Mouse (Mus musculus) limb, embryonic 12.5 days (tissue): ENCODE measurements at regions not wholly inside any gene's neighbourhood (a gene's known extent, or its start where the extent isn't known, plus 50 kb on each side); places are given as distances from the start of the nearest gene placed in this dataset.

Experiments
- ATAC-seq: fragments of 200-750 bp; cut with Nextera tagmentation; 2 replicates; pipeline ENCODE4 v1.8.0; 2017; ENCODE audit warnings: low read depth, moderate TSS enrichment; ENCODE audit not compliant: insufficient number of reproducible peaks, insufficient read depth, low FRiP score, low TSS enrichment
- H3K27ac ChIP-seq: fragments of 300-500 bp; sonication (generic); 2 replicates; pipeline ENCODE4 v1.5.1; 2016; ENCODE audit warnings: mild to moderate bottlenecking, moderate library complexity
- H3K27me3 ChIP-seq: fragments of 300-500 bp; sonication (generic); 2 replicates; pipeline ENCODE4 v1.6.1; 2016; ENCODE audit warnings: mild to moderate bottlenecking, moderate library complexity
- H3K36me3 ChIP-seq: fragments of 300-500 bp; sonication (generic); 2 replicates; pipeline ENCODE4 v1.6.1; 2016; ENCODE audit warnings: mild to moderate bottlenecking, moderate library complexity
- H3K4me1 ChIP-seq: fragments of 300-500 bp; sonication (generic); replicated peaks from 2 replicates; pipeline ENCODE4 v1.6.1; 2016
- H3K4me2 ChIP-seq: fragments of 300-500 bp; sonication (generic); 2 replicates; pipeline ENCODE4 v1.6.1; 2016; ENCODE audit warnings: mild to moderate bottlenecking, moderate library complexity
- H3K4me3 ChIP-seq: fragments of 300-500 bp; sonication (generic); replicated peaks from 2 replicates; pipeline ENCODE4 v1.5.1; 2016; ENCODE audit warnings: mild to moderate bottlenecking
- H3K9ac ChIP-seq: fragments of 300-500 bp; sonication (generic); replicated peaks from 2 replicates; pipeline ENCODE4 v1.6.1; 2016; ENCODE audit warnings: mild to moderate bottlenecking, moderate library complexity
- H3K9me3 ChIP-seq: fragments of 300-500 bp; sonication (generic); 2 replicates; pipeline ENCODE4 v1.6.1; 2016; ENCODE audit warnings: mild to moderate bottlenecking, moderate library complexity
- WGBS: fragments of 180-500 bp; shearing (Covaris S2); methylation state at CpG from one replicate; pipeline ENCODE4 v1.1.7; 2016; 5-methylcytosine and 5-hydroxymethylcytosine counted together

GRCm38 (mm10) chr13:54302351-54303070, 68.6 kb upstream of the Cplx2 start:
- 1% methylated on average over 55 of the region's 58 CpGs for WGBS
- peak overlapping the region; percentile 98 for H3K27ac ChIP-seq
- peak overlapping the region; percentile 93 for H3K4me2 ChIP-seq
- no peaks in the 10 kb centered on the region for H3K36me3 ChIP-seq
- peak; percentile 46 for ATAC-seq
- H3K4me3 ChIP-seq = peak overlapping the region; percentile 59
- peaks cover 22% of the 10 kb centered on the region for H3K4me1 ChIP-seq
- H3K9me3 ChIP-seq = no peaks in the 10 kb centered on the region
- H3K9ac ChIP-seq = peak overlapping the region; percentile 87
- peaks cover 9% of the 10 kb centered on the region; the same call in 1 of the 2 replicates for H3K27me3 ChIP-seq

- Histone ChIP-seq H3K27ac (peak overlapping the region; percentile 98), H3K4me2 (peak overlapping the region; percentile 93), H3K4me1 (peaks cover 22% of the 10 kb centered on the region), H3K36me3 (no peaks in the 10 kb centered on the region), H3K9me3 (no peaks in the 10 kb centered on the region), H3K27me3 (peaks cover 9% of the 10 kb centered on the region; the same call in 1 of the 2 replicates), H3K9ac (peak overlapping the region; percentile 87), H3K4me3 (peak overlapping the region; percentile 59)
- ATAC-seq = peak; percentile 80
- under 1% methylated on average over 54 of the region's 54 CpGs for WGBS
Measured at GRCm38 (mm10) chr13:54303071-54303924, 67.9 kb upstream of the Cplx2 start.

DNA sequence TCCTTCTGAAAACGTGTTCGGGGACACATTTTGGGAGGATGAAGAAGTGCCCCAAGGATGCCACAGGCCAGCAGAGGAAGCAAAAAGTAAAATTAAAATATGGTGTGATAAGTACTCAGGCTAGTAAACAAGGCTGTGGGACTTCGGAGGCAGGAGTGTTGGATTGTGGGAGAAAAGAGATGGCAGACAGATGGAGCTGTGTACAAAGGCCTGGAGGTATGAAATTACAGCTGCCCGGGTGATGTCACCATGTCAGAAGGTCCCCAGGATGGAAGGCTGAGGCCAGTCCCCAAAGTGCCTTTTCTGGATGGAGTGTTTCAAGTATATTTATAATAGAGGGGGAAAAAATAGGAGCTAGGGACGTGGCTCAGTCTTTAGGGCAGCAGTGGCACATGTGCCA, 66.9 kb upstream of the Cplx2 start:
- Histone ChIP-seq H3K9ac (no peak overlapping the region), H3K4me2 (peak overlapping the region; percentile 93), H3K27ac (peak overlapping the region; percentile 98; the same call in 1 of the 2 replicates), H3K9me3 (no peaks in the 10 kb centered on the region), H3K27me3 (peaks cover 6% of the 10 kb centered on the region; the same call in 1 of the 2 replicates), H3K4me3 (no peak overlapping the region), H3K4me1 (peaks cover 22% of the 10 kb centered on the region), H3K36me3 (no peaks in the 10 kb centered on the region)
- 59% methylated on average over 5 of the region's 5 CpGs for WGBS
- no peak for ATAC-seq

- Histone ChIP-seq H3K27me3 (peaks cover 3% of the 10 kb centered on the region; the same call in 1 of the 2 replicates), H3K4me3 (no peak overlapping the region), H3K36me3 (no peaks in the 10 kb centered on the region), H3K9me3 (no peaks in the 10 kb centered on the region), H3K4me1 (peaks cover 15% of the 10 kb centered on the region), H3K4me2 (no peak overlapping the region), H3K27ac (no peak overlapping the region), H3K9ac (no peak overlapping the region)
- ATAC-seq = no peak
- WGBS = 44% methylated on average over 2 of the region's 2 CpGs
Measured at GRCm38 (mm10) chr13:54308591-54308990, 62.6 kb upstream of the Cplx2 start.

DNA sequence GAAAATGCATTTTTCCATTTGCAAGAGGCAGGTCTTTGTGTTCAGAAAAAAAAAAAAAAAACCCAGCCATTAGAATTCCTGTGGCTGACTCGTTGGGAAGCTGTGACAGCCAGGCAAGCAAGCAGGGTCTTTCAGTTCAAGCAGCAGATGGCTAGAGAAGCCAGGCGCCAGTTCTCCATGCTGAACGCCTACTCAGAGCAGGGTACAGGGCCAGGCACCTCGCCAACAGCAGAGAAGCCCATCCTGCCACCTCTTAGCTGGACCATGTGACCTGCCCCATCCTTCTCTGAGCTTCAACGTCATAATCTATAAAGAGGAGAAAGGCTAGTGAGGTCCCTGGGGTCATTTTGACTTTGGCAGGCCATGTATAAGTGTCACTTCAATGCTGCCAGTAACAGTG, 61.8 kb upstream of the Cplx2 start:
- Histone ChIP-seq H3K9ac (no peak overlapping the region), H3K9me3 (no peaks in the 10 kb centered on the region), H3K27me3 (peaks cover 3% of the 10 kb centered on the region; the same call in 1 of the 2 replicates), H3K4me2 (no peak overlapping the region), H3K4me1 (peaks cover 7% of the 10 kb centered on the region; the same call in 1 of the 2 replicates), H3K36me3 (no peaks in the 10 kb centered on the region), H3K27ac (no peak overlapping the region), H3K4me3 (no peak overlapping the region)
- 48% methylated on average over 5 of the region's 5 CpGs for WGBS
- no peak for ATAC-seq

- Histone ChIP-seq H3K9ac (no peak overlapping the region), H3K4me2 (no peak overlapping the region), H3K36me3 (no peaks in the 10 kb centered on the region), H3K27me3 (peaks cover 3% of the 10 kb centered on the region; the same call in 1 of the 2 replicates), H3K27ac (no peak overlapping the region), H3K4me1 (peaks cover 6% of the 10 kb centered on the region; the same call in 1 of the 2 replicates), H3K4me3 (no peak overlapping the region), H3K9me3 (no peaks in the 10 kb centered on the region)
- no peak for ATAC-seq
- 45% methylated on average over 4 of the region's 4 CpGs for WGBS
Measured at GRCm38 (mm10) chr13:54310144-54310543, 61.0 kb upstream of the Cplx2 start.

GRCm38 (mm10) chr13:54311327-54312026, 59.7 kb upstream of the Cplx2 start:
- WGBS = 85% methylated on average over 4 of the region's 4 CpGs
- H3K9ac ChIP-seq = no peak overlapping the region
- H3K4me1 ChIP-seq = peaks cover 6% of the 10 kb centered on the region; the same call in 1 of the 2 replicates
- no peaks in the 10 kb centered on the region for H3K9me3 ChIP-seq
- no peak overlapping the region for H3K27ac ChIP-seq
- H3K4me3 ChIP-seq = no peak overlapping the region
- H3K4me2 ChIP-seq = no peak overlapping the region
- H3K36me3 ChIP-seq = no peaks in the 10 kb centered on the region
- ATAC-seq = no peak
- H3K27me3 ChIP-seq = no peaks in the 10 kb centered on the region

- ATAC-seq = no peak
- H3K4me3 ChIP-seq = no peak overlapping the region
- no peak overlapping the region for H3K4me2 ChIP-seq
- H3K9me3 ChIP-seq = no peaks in the 10 kb centered on the region
- no peak overlapping the region for H3K27ac ChIP-seq
- H3K27me3 ChIP-seq = no peaks in the 10 kb centered on the region
- no peaks in the 10 kb centered on the region for H3K36me3 ChIP-seq
- WGBS = 63% methylated on average over 18 of the region's 18 CpGs
- H3K9ac ChIP-seq = no peak overlapping the region
- peaks cover 6% of the 10 kb centered on the region; the same call in 1 of the 2 replicates for H3K4me1 ChIP-seq
Measured at GRCm38 (mm10) chr13:54312405-54313185, 58.6 kb upstream of the Cplx2 start.

DNA sequence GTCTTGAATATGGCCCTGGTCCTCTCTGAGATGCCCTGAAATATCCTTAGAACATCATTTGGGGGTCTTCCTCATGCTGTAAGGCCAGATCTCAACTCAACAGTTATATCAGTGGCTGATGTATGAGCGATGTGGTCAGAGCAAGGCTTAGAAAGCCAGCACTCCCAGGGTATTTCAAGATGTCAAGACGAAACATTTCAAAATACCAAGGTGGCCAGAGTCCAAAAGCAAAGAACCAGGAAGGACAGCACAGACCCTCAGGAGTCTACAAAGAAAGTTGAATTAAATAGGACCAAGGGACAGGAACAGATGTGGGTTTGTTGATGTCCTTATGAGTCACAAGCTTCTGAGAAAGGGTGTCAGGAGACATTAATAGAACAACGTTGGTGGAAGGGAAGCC, 55.8 kb upstream of the Cplx2 start:
- Histone ChIP-seq H3K4me3 (no peak overlapping the region), H3K4me2 (no peak overlapping the region), H3K9ac (no peak overlapping the region), H3K36me3 (no peaks in the 10 kb centered on the region), H3K27me3 (no peaks in the 10 kb centered on the region), H3K4me1 (no peaks in the 10 kb centered on the region), H3K27ac (no peak overlapping the region), H3K9me3 (no peaks in the 10 kb centered on the region)
- no peak for ATAC-seq
- WGBS = 91% methylated on average over 3 of the region's 3 CpGs

GRCm38 (mm10) chr13:54316907-54317306, 54.2 kb upstream of the Cplx2 start:
- no peak overlapping the region for H3K4me3 ChIP-seq
- ATAC-seq = no peak
- H3K4me1 ChIP-seq = no peaks in the 10 kb centered on the region
- H3K27me3 ChIP-seq = no peaks in the 10 kb centered on the region
- WGBS = 90% methylated on average over 6 of the region's 6 CpGs
- no peak overlapping the region for H3K4me2 ChIP-seq
- H3K9ac ChIP-seq = no peak overlapping the region
- no peaks in the 10 kb centered on the region for H3K9me3 ChIP-seq
- H3K27ac ChIP-seq = no peak overlapping the region
- no peaks in the 10 kb centered on the region for H3K36me3 ChIP-seq
